In the genomic region with DNA sequence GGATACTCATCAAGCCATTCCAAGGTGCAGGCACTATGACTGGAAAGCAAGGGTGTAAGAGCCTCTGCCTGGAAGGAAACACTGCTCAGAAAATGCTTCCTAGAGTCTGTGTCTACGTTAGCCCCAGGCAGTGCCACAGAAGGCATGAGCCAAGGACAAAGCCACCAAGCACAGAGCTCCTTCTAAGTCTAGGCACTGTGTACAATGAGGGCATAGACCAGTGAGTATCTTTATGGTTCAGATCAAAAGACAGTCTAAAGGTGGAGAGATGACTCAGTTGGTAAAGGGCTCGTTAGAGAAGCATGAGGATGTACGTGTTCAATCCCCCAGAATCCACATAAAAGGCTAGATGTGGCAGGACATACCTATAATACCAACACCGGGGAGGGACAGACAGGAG, we compare ENCODE assay signal across 27 mouse cellular contexts. TPM values are rescaled to one million over a fixed set of nuclear protein-coding genes. Genes with fewer than 3 reads are reported as not detected.
DNase-seq lines count a peak whose midpoint lies in the region; ATAC-seq and TF ChIP-seq lines count a peak whose summit lies in the region.
"Had no signal": no experiment of that assay in that cellular context is flagged by ENCODE, and none has a peak within 500 bp of the region (broad histone marks: within the 10 kb centered on the region; RNA-seq: fewer than 3 reads in every experiment).

No protein-coding gene starts in this region.

- peak overlapping the region; percentile 14; the same call in 1 of the 2 replicates for H3K4me2 ChIP-seq in liver, embryonic 11.5 days
- peak overlapping the region; percentile 97 for H3K4me2 ChIP-seq in liver, embryonic 14.5 days (ENCODE audit: low read depth)
- H3K4me2 ChIP-seq: embryonic facial prominence, embryonic 13.5 days; forebrain, embryonic 12.5 days; kidney, embryonic 15.5 days; midbrain, embryonic 13.5 days had no signal

- no peak for TF ChIP-seq CTCF in liver, embryonic 14.5 days (IDR thresholded peaks at IDR 0.05; ENCODE audit: low read depth)

- no peaks in the 10 kb centered on the region for H3K9me3 ChIP-seq in liver, embryonic 11.5 days (ENCODE audit: control insufficient read depth, low read length)
- no peaks in the 10 kb centered on the region for H3K9me3 ChIP-seq in liver, embryonic 14.5 days (ENCODE audit: control insufficient read depth, low read length)
- H3K9me3 ChIP-seq: embryonic facial prominence, embryonic 13.5 days; forebrain, embryonic 12.5 days; hindbrain, embryonic 10.5 days; kidney, embryonic 15.5 days; midbrain, embryonic 13.5 days had no signal

- DNase-seq in cerebellum, adult 9-10 months: peak; percentile 21
- no peak for DNase-seq in cerebellum, adult 11-12 months
- DNase-seq in liver, embryonic 11.5 days (ENCODE audit: low spot score): no peak
- no peak for DNase-seq in liver
- no peak for DNase-seq in liver, embryonic 14.5 days (ENCODE audit: low read depth in 3 of 3, low spot score in 3 of 3)
- no peak for DNase-seq in heart, adult 9 months (ENCODE audit: low spot score in 2 of 2)
- no peak for DNase-seq in adrenal gland, postnatal 4 days (ENCODE audit: low spot score in 2 of 2)
- DNase-seq: adrenal gland, adult 8-10 months; cerebellum, postnatal 10 days; gastrocnemius, postnatal 10 days; heart, postnatal 14 days; kidney, adult 11 months; kidney, postnatal 25 days; layer of hippocampus, postnatal 36 days; right cerebral cortex, postnatal 25 days; spleen, adult 18-20 months; thymus, postnatal 14 days had no signal

- no peak overlapping the region for H3K4me3 ChIP-seq in liver, embryonic 11.5 days (ENCODE audit: low read depth, low read length)
- H3K4me3 ChIP-seq in liver, embryonic 14.5 days (ENCODE audit: insufficient read depth in 1 of 2, low read depth in 2 of 2, low read length in 2 of 2): no peak overlapping the region
- H3K4me3 ChIP-seq: embryonic facial prominence, embryonic 13.5 days; forebrain, embryonic 12.5 days; hindbrain, embryonic 10.5 days; kidney, embryonic 15.5 days; midbrain, embryonic 13.5 days had no signal

- TF ChIP-seq EP300 in liver, embryonic 14.5 days (IDR thresholded peaks at IDR 0.05; ENCODE audit: low read depth): no peak

- peaks cover 5% of the 10 kb centered on the region; the same call in 1 of the 2 replicates for H3K36me3 ChIP-seq in liver, embryonic 11.5 days (ENCODE audit: control insufficient read depth, insufficient read depth, low read length)
- H3K36me3 ChIP-seq in liver, embryonic 14.5 days (replicated peaks; ENCODE audit: control insufficient read depth, insufficient read depth, low read depth): no peaks in the 10 kb centered on the region; the same call in 1 of the 2 replicates
- H3K36me3 ChIP-seq: embryonic facial prominence, embryonic 13.5 days; forebrain, embryonic 12.5 days; hindbrain, embryonic 10.5 days; kidney, embryonic 15.5 days; midbrain, embryonic 13.5 days had no signal

- WGBS in liver, embryonic 11.5 days: 70% methylated on average over 4 of the region's 4 CpGs
- WGBS in liver, embryonic 14.5 days (ENCODE audit: insufficient replicate concordance): 66% methylated on average over 4 of the region's 4 CpGs

- H3K9ac ChIP-seq in liver, embryonic 11.5 days (ENCODE audit: low read depth, low read length): 0 out of 2 replicates have a peak overlapping the region, but pooled peaks have one; percentile 12
- peak overlapping the region; percentile 19; the same call in 1 of the 2 replicates for H3K9ac ChIP-seq in liver, embryonic 14.5 days (replicated peaks)
- H3K9ac ChIP-seq: embryonic facial prominence, embryonic 13.5 days; forebrain, embryonic 12.5 days; kidney, embryonic 15.5 days; midbrain, embryonic 13.5 days had no signal

- peaks cover 91% of the 10 kb centered on the region for H3K4me1 ChIP-seq in liver, embryonic 11.5 days (replicated peaks; ENCODE audit: control insufficient read depth, insufficient read depth, low read length)
- peaks cover 86 to 91% of the 10 kb centered on the region in 2 experiments for H3K4me1 ChIP-seq in liver, embryonic 14.5 days (replicated peaks; ENCODE audit: control insufficient read depth in 2 of 2, insufficient read depth in 2 of 2, low read length in 1 of 2)

- H3K27ac ChIP-seq in liver, embryonic 11.5 days (ENCODE audit: low read depth, low read length): peak overlapping the region; percentile 76; the same call in 1 of the 2 replicates
- peak overlapping the region; percentile 40 for H3K27ac ChIP-seq in liver, embryonic 14.5 days
- H3K27ac ChIP-seq: embryonic facial prominence, embryonic 13.5 days; forebrain, embryonic 12.5 days; hindbrain, embryonic 10.5 days; hindbrain, postnatal 0 days; kidney, embryonic 15.5 days; macrophage; midbrain, embryonic 13.5 days had no signal

- H3K27me3 ChIP-seq in liver, embryonic 11.5 days (replicated peaks; ENCODE audit: control insufficient read depth, insufficient read depth, low read length): no peaks in the 10 kb centered on the region
- H3K27me3 ChIP-seq in liver, embryonic 14.5 days (ENCODE audit: control insufficient read depth, insufficient read depth, low read length): no peaks in the 10 kb centered on the region
- H3K27me3 ChIP-seq: CH12.LX; midbrain, embryonic 13.5 days had no signal

- ATAC-seq in liver, embryonic 11.5 days (replicated peaks; ENCODE audit: low FRiP score): no peak
- no peak for ATAC-seq in liver, embryonic 14.5 days (ENCODE audit: insufficient read depth)
- ATAC-seq: hindbrain, postnatal 0 days; lung, postnatal 0 days; midbrain, embryonic 13.5 days had no signal

RNA-seq across cellular contexts. Expression of a gene that starts 4.3 kb away (rescaled TPM):
- 13.3 and 14.5 TPM in 2 replicates for polyA plus RNA-seq in liver, embryonic 11.5 days (2014; fragmentation: Nextera tagmentation; extraction: Ambion mirVana)
- polyA plus RNA-seq in liver, embryonic 14.5 days (2012; rRNA removed): 14.1 TPM in 2 replicates
- 4.9 and 5.4 TPM in 2 replicates for polyA plus RNA-seq in liver, embryonic 14.5 days (2014; fragmentation: Nextera tagmentation; extraction: Ambion mirVana)
- total RNA-seq in adrenal gland, postnatal 4 days (2021): 10 to 100 TPM; 13.7 to 15.9 TPM

RNA-seq across cellular contexts. Expression of a gene that starts 8.2 kb away (rescaled TPM):
- polyA plus RNA-seq in liver, embryonic 11.5 days (2014; fragmentation: Nextera tagmentation; extraction: Ambion mirVana): 2.3 and 2.7 TPM in 2 replicates
- polyA plus RNA-seq in liver, embryonic 14.5 days (2012; rRNA removed): 0.59 and 0.64 TPM in 2 replicates
- 0.45 and 0.69 TPM in 2 replicates for polyA plus RNA-seq in liver, embryonic 14.5 days (2014; fragmentation: Nextera tagmentation; extraction: Ambion mirVana)
- 1 to 10 TPM; 7.6 to 8.2 TPM for total RNA-seq in adrenal gland, postnatal 4 days (2021)
- total RNA-seq: monocyte, adult 5-6 weeks had no signal
- polyA plus RNA-seq: macrophage had no signal

RNA-seq across cellular contexts. Expression of a gene that starts 19.6 kb away (rescaled TPM):
- 16.6 and 17.2 TPM in 2 replicates for polyA plus RNA-seq in liver, embryonic 11.5 days (2014; fragmentation: Nextera tagmentation; extraction: Ambion mirVana)
- polyA plus RNA-seq in liver, embryonic 14.5 days (2012; rRNA removed): 18.3 and 21.1 TPM in 2 replicates
- polyA plus RNA-seq in liver, embryonic 14.5 days (2014; fragmentation: Nextera tagmentation; extraction: Ambion mirVana): 7.7 and 7.9 TPM in 2 replicates
- 10 to 100 TPM; 13.8 to 17.6 TPM for total RNA-seq in adrenal gland, postnatal 4 days (2021)

RNA-seq across cellular contexts. Expression of a gene that starts 31.6 kb away (rescaled TPM):
- polyA plus RNA-seq in liver, embryonic 11.5 days (2014; fragmentation: Nextera tagmentation; extraction: Ambion mirVana): 476 and 499 TPM in 2 replicates
- polyA plus RNA-seq in liver, embryonic 14.5 days (2012; rRNA removed): 236 and 271 TPM in 2 replicates
- polyA plus RNA-seq in liver, embryonic 14.5 days (2014; fragmentation: Nextera tagmentation; extraction: Ambion mirVana): 326 and 346 TPM in 2 replicates
- total RNA-seq in adrenal gland, postnatal 4 days (2021): 100 to 1,000 TPM; 344 to 347 TPM

RNA-seq across cellular contexts. Expression of a gene that starts 37.5 kb away (rescaled TPM):
- 30.5 and 35.2 TPM in 2 replicates for polyA plus RNA-seq in liver, embryonic 11.5 days (2014; fragmentation: Nextera tagmentation; extraction: Ambion mirVana)
- 11.6 and 12.7 TPM in 2 replicates for polyA plus RNA-seq in liver, embryonic 14.5 days (2012; rRNA removed)
- polyA plus RNA-seq in liver, embryonic 14.5 days (2014; fragmentation: Nextera tagmentation; extraction: Ambion mirVana): 17.6 and 21.7 TPM in 2 replicates
- 10 to 100 TPM; 44.9 to 46.8 TPM for total RNA-seq in adrenal gland, postnatal 4 days (2021)
